Mouse (Mus musculus) neural tube, embryonic 13.5 days (tissue): Measurements from ENCODE around the gene Fam124a. TPM values are rescaled to one million over a fixed set of nuclear protein-coding genes. Genes with fewer than 3 reads are reported as not detected.

Experiments used
- ATAC-seq: fragments of 200-750 bp; cut with Nextera tagmentation; 2 replicates; pipeline ENCODE4 v1.8.0; 2017; ENCODE audit warnings: low read depth, mild to moderate bottlenecking, moderate TSS enrichment, moderate library complexity
- H3K27ac ChIP-seq: fragments of 300-500 bp; sonication (generic); replicated peaks from 2 replicates; pipeline ENCODE4 v1.5.1; 2015; ENCODE audit warnings: moderate library complexity, mild to moderate bottlenecking, inconsistent platforms
- H3K27me3 ChIP-seq: fragments of 300-500 bp; sonication (generic); 2 replicates; pipeline ENCODE4 v1.6.1; 2015; ENCODE audit warnings: mild to moderate bottlenecking, inconsistent platforms
- H3K36me3 ChIP-seq: fragments of 300-500 bp; sonication (generic); 2 replicates; pipeline ENCODE4 v1.6.1; 2015; ENCODE audit warnings: mild to moderate bottlenecking, inconsistent platforms
- H3K4me1 ChIP-seq: fragments of 300-500 bp; sonication (generic); replicated peaks from 2 replicates; pipeline ENCODE4 v1.6.1; 2015; ENCODE audit warnings: inconsistent platforms
- H3K4me2 ChIP-seq: fragments of 300-500 bp; sonication (generic); 2 replicates; pipeline ENCODE4 v1.6.1; 2015; ENCODE audit warnings: inconsistent platforms, mild to moderate bottlenecking, moderate library complexity
- H3K4me3 ChIP-seq: fragments of 300-500 bp; sonication (generic); 2 replicates; pipeline ENCODE4 v1.5.1; 2015; ENCODE audit warnings: mild to moderate bottlenecking, inconsistent platforms
- H3K9ac ChIP-seq: fragments of 300-500 bp; sonication (generic); 2 replicates; pipeline ENCODE4 v1.6.1; 2015; ENCODE audit warnings: moderate library complexity, mild to moderate bottlenecking, inconsistent platforms
- H3K9me3 ChIP-seq: fragments of 300-500 bp; sonication (generic); 2 replicates; pipeline ENCODE4 v1.6.1; 2016; ENCODE audit warnings: inconsistent platforms
- WGBS: fragments of 180-500 bp; shearing (Covaris S2); methylation state at CpG from one replicate; pipeline ENCODE4 v1.1.7; 2015; 5-methylcytosine and 5-hydroxymethylcytosine counted together
- polyA plus RNA-seq: library from polyadenylated mRNA; unstranded; fragments of >200 nt; fragmentation: Nextera tagmentation; extraction: Ambion mirVana; gene quantifications from 2 replicates; pipeline ENCODE4 v1.2.1, GENCODE M21; 2015

Gene Fam124a
- 31.3 and 35.1 TPM in 2 replicates for polyA plus RNA-seq

DNA sequence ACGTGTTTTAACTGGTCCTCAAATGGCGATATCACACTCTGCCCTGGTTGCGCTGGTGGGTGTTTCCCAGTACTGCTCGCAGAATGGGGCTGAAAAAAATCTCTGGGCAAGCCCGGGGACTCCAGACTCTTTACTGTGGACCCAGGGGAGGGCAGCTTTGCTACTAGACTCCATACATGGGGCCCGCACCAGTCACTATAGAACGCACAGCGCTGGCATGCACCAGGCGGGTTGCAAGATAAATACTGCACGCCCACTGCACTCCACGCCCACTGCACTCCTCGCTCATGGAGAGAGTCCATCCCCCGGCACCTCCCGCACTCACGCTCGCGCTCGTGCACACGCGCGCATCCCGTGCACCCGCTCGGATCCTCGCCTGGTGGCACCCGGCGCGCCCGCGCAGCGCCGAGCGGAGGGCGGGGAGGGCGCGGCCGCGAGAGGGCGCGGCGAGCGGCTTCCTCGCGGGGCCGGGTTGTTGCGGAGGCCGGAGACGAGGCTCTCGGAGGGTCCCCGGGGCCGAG lies at the start of gene Fam124a:
Gene Fam124a, plus strand, starts transcription at position 429 of the 521 bp plus-strand sequence.
- peak within 1 kb of the TSS; percentile 79 for H3K9ac ChIP-seq
- no peaks in the 10 kb centered on the region for H3K36me3 ChIP-seq
- peak; percentile 95 for ATAC-seq
- peak within 1 kb of the TSS; percentile 66 for H3K4me2 ChIP-seq
- H3K27me3 ChIP-seq: peaks cover 12% of the 10 kb centered on the region; the same call in 1 of the 2 replicates
- H3K4me3 ChIP-seq: peak within 1 kb of the TSS; percentile 61
- H3K27ac ChIP-seq: peak within 1 kb of the TSS; percentile 84
- under 1% methylated on average over 51 of the region's 51 CpGs for WGBS
- H3K4me1 ChIP-seq: peaks cover 45% of the 10 kb centered on the region
- H3K9me3 ChIP-seq: no peaks in the 10 kb centered on the region

DNA sequence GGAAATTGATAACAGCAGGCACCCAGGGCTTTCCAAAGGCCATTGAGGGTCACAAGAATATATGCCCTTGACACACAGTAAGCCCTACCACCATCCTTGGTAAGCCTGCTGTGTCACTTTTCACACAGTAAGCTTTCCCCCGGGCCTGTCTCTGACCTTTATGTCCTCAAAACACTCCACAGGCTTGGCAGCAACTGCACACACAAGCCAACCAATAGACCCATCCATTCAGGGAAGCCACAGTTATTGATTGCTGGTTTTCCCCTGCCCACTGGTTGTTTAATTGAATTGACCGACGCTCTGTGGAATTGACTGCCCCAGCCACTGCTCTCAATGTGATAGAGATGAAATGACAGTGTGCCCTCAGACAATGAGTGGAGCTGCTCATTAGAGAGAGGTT lies 49.3 kb upstream of the Fam124a start:
- no peak for ATAC-seq
- Histone ChIP-seq H3K4me1 (no peaks in the 10 kb centered on the region), H3K36me3 (no peaks in the 10 kb centered on the region), H3K9me3 (no peaks in the 10 kb centered on the region), H3K9ac (no peak overlapping the region), H3K4me3 (no peak overlapping the region), H3K27me3 (no peaks in the 10 kb centered on the region), H3K27ac (no peak overlapping the region), H3K4me2 (no peak overlapping the region)
- whole genome bisulfite sequencing: 69% methylated on average over 3 of the region's 3 CpGs

DNA sequence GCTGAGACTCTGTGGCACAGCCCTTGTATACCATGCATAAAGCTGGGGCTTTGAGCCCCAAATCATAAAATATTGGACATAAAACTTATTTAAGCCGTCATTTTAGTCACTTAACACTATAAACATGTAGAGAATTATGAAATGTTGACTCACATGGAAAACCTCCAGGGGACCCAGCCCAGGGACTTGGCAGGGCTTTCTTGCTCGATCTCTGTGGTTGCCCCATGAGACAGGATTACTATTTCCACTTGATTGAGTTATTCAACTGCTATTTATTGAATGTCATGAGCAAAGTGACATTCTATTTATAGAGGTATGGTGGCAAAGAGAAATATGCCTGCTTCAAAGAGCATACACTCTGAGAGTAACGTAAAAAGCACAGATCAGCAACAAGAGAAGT lies 46.2 kb upstream of the Fam124a start:
- WGBS: 71% methylated on average over 3 of the region's 3 CpGs

DNA sequence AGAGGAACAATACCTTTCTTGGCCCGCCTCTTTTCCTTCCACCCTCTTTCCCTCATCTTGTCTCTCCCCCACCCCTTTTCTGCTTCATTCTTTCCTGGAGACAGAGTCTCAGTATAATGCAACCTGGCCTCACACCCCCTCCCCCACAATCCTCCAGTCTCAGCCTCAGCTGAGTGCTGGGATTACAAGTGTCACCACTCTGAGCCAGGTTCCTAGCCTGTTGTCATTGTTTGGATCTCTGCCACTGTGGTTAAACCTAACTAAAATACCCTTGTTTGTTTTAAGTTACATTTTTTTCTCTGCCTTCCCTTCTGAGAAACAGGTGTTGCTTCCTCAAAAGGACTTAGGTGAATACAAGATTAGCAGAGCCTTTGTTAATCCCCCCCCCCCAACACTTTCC lies 42.7 kb upstream of the Fam124a start:
- Histone ChIP-seq H3K4me1 (no peaks in the 10 kb centered on the region), H3K4me3 (no peak overlapping the region), H3K27me3 (no peaks in the 10 kb centered on the region), H3K4me2 (no peak overlapping the region), H3K9me3 (no peaks in the 10 kb centered on the region), H3K9ac (no peak overlapping the region), H3K36me3 (no peaks in the 10 kb centered on the region), H3K27ac (no peak overlapping the region)
- ATAC-seq: no peak
- 73% methylated on average over 1 of the region's 1 CpGs for WGBS

More for the DNA sequence above, 46.2 kb upstream of the Fam124a start:
- no peak overlapping the region for H3K4me3 ChIP-seq
- no peak overlapping the region for H3K27ac ChIP-seq
- H3K36me3 ChIP-seq: no peaks in the 10 kb centered on the region
- H3K27me3 ChIP-seq: no peaks in the 10 kb centered on the region
- H3K4me2 ChIP-seq: no peak overlapping the region
- no peak for ATAC-seq
- no peak overlapping the region for H3K9ac ChIP-seq
- H3K4me1 ChIP-seq: no peaks in the 10 kb centered on the region
- H3K9me3 ChIP-seq: no peaks in the 10 kb centered on the region

DNA sequence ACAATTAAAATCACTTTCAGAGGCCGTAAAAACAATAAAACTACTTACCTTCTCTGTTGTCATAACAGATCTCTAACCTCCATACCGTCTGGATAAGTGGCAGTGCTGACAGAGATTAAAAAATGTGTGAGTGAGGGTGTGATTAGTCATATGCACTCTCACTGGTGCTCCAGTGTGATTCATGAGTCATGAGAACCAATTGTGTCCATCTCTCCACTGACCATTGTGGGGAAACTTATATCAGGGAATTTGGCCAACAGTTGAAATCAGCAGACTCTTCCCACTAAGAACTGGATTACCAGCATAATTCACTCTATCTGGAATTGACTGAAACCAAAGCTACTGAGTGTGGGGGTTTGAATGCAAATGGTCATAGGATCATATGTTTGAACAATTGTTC lies 24.6 kb upstream of the Fam124a start:
- no peaks in the 10 kb centered on the region for H3K36me3 ChIP-seq
- no peak overlapping the region for H3K9ac ChIP-seq
- no peaks in the 10 kb centered on the region for H3K27me3 ChIP-seq
- no peak overlapping the region for H3K27ac ChIP-seq
- WGBS: 76% methylated on average over 2 of the region's 2 CpGs
- ATAC-seq: no peak
- H3K4me1 ChIP-seq: peaks cover under 1% of the 10 kb centered on the region
- H3K4me2 ChIP-seq: no peak overlapping the region
- H3K9me3 ChIP-seq: no peaks in the 10 kb centered on the region
- H3K4me3 ChIP-seq: no peak overlapping the region

DNA sequence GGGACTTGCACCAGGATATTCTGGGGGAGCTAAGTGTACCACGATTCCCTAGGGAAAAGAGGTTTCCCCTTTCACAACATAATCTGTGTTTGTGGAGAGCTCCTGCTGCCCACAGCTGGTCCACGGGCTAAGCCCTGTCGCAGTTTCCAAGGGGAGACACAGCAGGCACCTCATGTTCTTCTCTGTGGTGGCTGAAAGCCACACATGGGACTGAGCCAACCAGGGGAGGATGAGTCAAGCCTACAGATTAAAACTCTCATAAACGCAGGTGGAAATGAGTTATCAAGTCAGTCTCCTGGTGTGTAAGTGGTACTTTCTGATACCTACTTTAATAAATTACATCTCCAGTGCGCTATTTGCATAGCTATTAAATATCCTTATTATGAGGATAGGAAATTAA lies 19.4 kb upstream of the Fam124a start:
- 0 out of 2 replicates have a peak overlapping the region, but pooled peaks have one; percentile 28 for H3K27ac ChIP-seq
- no peaks in the 10 kb centered on the region for H3K36me3 ChIP-seq
- 59% methylated on average over 5 of the region's 5 CpGs for WGBS
- peak; percentile 3; the same call in 1 of the 2 replicates for ATAC-seq
- no peaks in the 10 kb centered on the region for H3K27me3 ChIP-seq
- H3K9me3 ChIP-seq: no peaks in the 10 kb centered on the region
- no peak overlapping the region for H3K9ac ChIP-seq
- no peak overlapping the region for H3K4me3 ChIP-seq
- no peak overlapping the region for H3K4me2 ChIP-seq
- H3K4me1 ChIP-seq: peaks cover 5% of the 10 kb centered on the region

DNA sequence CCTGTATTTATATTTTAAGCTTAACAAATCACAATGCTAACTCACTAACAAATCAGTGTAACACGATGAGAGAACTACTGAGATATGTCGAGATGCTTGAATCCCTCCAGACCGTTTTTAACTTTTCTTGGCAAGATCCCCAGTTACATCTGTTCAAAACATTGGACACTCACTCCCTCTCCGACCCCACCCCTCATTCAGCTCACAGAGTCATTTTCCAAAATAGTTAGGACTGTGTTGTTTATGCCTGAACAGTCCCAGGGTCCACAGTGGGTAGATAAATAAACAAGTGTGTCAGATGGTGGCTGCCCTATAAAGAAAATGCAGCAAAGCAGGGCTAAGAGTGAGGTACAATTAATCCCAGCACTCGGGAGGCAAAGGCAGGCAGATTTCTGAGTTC lies 18.5 kb upstream of the Fam124a start:
- WGBS: 74% methylated on average over 5 of the region's 5 CpGs

DNA sequence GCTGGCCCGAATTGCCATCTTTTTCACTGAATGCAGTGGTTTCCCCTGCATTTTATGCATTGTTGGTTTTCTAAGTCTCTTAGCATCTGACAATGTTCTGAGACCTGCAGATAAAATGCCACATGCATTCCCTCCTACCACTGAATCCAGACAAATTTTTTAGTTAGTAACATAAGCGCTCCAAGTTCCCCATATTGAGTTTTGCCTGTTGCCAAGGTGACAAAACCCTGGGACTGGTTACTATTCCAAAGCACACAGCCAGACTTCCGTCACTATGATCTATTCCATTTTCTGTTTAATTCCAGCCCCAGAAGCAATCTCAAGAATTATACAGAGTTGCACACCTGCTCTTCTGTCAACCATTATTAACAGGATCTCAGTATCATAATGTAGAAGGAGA lies 15.7 kb upstream of the Fam124a start:
- Histone ChIP-seq H3K9me3 (no peaks in the 10 kb centered on the region), H3K27me3 (no peaks in the 10 kb centered on the region), H3K4me1 (peaks cover 5% of the 10 kb centered on the region), H3K36me3 (no peaks in the 10 kb centered on the region), H3K27ac (no peak overlapping the region), H3K9ac (no peak overlapping the region), H3K4me3 (no peak overlapping the region), H3K4me2 (no peak overlapping the region)
- ATAC-seq: no peak
- 84% methylated on average over 3 of the region's 3 CpGs for WGBS

More for the DNA sequence above, 18.5 kb upstream of the Fam124a start:
- no peaks in the 10 kb centered on the region for H3K9me3 ChIP-seq
- H3K4me1 ChIP-seq: peaks cover 5% of the 10 kb centered on the region
- no peaks in the 10 kb centered on the region for H3K27me3 ChIP-seq
- H3K4me2 ChIP-seq: no peak overlapping the region
- H3K4me3 ChIP-seq: no peak overlapping the region
- H3K9ac ChIP-seq: no peak overlapping the region
- no peaks in the 10 kb centered on the region for H3K36me3 ChIP-seq
- H3K27ac ChIP-seq: no peak overlapping the region
- ATAC-seq: no peak

DNA sequence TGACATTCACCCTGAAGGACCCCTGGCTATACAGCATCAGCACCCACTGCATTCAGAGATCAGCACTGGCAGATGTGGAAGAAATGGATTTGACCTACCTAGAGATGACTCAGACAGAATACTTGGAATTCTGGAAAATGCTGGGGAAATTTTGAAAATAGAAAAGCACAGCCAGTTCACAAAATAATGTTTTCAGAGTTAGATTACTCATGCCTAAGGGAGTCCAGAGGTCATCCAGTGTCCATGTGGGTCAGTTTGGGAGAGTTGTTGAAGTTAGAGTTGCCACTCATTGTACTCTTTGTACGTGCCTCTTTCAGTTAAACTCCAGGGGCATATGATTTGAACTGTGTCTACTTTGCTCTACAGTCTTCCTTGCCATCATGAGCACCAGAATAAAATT lies 13.8 kb upstream of the Fam124a start:
- H3K4me1 ChIP-seq: peaks cover 3% of the 10 kb centered on the region; the same call in 1 of the 2 replicates
- H3K4me3 ChIP-seq: no peak overlapping the region
- no peaks in the 10 kb centered on the region for H3K9me3 ChIP-seq
- WGBS: 74% methylated on average over 1 of the region's 1 CpGs
- H3K9ac ChIP-seq: no peak overlapping the region
- no peak for ATAC-seq
- H3K27me3 ChIP-seq: no peaks in the 10 kb centered on the region
- H3K4me2 ChIP-seq: no peak overlapping the region
- no peak overlapping the region for H3K27ac ChIP-seq
- no peaks in the 10 kb centered on the region for H3K36me3 ChIP-seq

DNA sequence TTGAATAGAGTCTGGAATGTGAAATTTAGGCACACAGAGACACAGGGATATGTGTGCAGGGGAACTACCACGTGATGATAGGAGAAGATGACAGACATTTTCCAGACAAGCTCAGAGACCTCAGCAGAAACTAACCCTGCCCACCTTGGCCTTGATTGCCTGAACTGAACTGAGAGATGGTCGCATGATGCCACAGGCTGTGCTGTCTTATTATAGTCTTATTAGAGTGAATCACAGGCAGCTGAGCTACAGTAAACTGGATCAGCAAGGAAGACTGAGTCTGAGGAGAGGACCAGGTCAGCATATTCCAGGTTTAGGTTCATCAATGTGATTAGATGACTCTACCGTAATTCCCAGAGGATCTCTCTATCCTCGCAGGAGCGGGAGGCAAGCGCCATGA lies 9.2 kb upstream of the Fam124a start:
- Histone ChIP-seq H3K4me2 (no peak overlapping the region), H3K36me3 (no peaks in the 10 kb centered on the region), H3K9me3 (no peaks in the 10 kb centered on the region), H3K27me3 (no peaks in the 10 kb centered on the region), H3K4me1 (peaks cover 4% of the 10 kb centered on the region; the same call in 1 of the 2 replicates), H3K4me3 (no peak overlapping the region), H3K27ac (no peak overlapping the region), H3K9ac (no peak overlapping the region)
- no peak for ATAC-seq
- WGBS: 82% methylated on average over 6 of the region's 6 CpGs

DNA sequence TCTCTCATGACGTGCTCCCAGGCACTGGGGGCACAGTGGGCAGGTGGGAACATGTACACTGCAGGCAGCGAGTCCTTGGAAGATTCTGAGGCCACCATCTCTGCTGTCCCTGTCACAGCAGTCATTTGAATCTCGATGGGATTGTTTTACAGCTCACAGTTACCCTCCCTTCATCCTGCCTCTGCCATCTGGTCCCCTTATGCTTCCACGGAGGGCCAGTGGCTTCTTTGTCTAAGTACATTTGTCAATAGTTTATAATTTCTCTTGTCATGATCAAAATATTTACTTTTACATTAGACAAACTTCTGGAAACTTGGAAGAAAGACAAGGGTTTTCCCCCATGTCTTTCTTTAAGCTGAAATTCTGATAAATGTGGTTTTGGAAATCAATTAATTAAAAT lies 8.8 kb upstream of the Fam124a start:
- no peak for ATAC-seq
- no peak overlapping the region for H3K27ac ChIP-seq
- no peak overlapping the region for H3K4me2 ChIP-seq
- WGBS: 41% methylated on average over 4 of the region's 4 CpGs
- peaks cover 4% of the 10 kb centered on the region; the same call in 1 of the 2 replicates for H3K4me1 ChIP-seq
- H3K9ac ChIP-seq: no peak overlapping the region
- H3K27me3 ChIP-seq: no peaks in the 10 kb centered on the region
- H3K9me3 ChIP-seq: no peaks in the 10 kb centered on the region
- no peaks in the 10 kb centered on the region for H3K36me3 ChIP-seq
- no peak overlapping the region for H3K4me3 ChIP-seq

DNA sequence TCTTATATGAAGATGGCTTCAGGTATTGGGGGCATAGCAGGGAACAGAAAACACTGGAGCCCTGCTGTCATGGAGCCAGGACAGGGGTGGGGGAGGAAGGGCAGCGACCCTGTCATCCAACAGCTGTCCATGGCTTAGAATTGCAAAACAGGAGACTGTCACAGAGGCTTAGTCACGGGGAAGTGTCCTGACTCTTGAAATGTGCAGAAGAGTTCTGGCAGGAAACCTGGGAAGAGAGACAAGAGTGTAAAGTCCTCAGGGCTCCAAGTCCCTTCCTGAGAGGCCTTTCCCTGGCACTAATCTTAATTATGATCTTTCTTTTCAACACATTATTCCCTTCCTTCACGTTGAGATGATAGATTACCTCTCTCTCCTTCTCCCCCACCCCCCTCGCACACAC lies 5.4 kb upstream of the Fam124a start:
- Histone ChIP-seq H3K9me3 (no peaks in the 10 kb centered on the region), H3K4me1 (peaks cover 8% of the 10 kb centered on the region; the same call in 1 of the 2 replicates), H3K27ac (no peak overlapping the region), H3K36me3 (no peaks in the 10 kb centered on the region), H3K4me3 (no peak overlapping the region), H3K9ac (no peak overlapping the region), H3K4me2 (no peak overlapping the region), H3K27me3 (peaks cover 12% of the 10 kb centered on the region; the same call in 1 of the 2 replicates)
- no peak for ATAC-seq
- WGBS: 36% methylated on average over 4 of the region's 4 CpGs

DNA sequence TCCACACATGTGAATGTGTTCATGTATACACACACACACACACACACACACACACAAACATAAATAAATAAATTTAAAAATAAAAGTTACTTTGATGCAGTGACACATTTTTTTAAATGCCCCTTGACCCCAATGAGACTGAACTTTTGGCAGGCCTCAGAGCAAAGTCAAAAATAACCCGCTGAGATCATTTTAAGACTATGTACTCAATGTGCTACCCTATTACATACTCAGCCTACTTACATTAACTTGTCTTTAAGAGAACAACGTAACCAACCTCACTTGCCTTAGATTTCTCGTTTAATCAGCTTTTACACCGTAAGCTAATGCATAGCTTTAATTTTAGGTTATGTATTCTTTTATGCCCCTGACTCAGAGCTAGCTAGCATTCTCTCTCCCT lies 2.8 kb upstream of the Fam124a start:
- H3K4me3 ChIP-seq: no peak overlapping the region
- H3K36me3 ChIP-seq: no peaks in the 10 kb centered on the region
- H3K27me3 ChIP-seq: peaks cover 12% of the 10 kb centered on the region; the same call in 1 of the 2 replicates
- H3K4me2 ChIP-seq: no peak overlapping the region
- peaks cover 25% of the 10 kb centered on the region for H3K4me1 ChIP-seq
- no peak for ATAC-seq
- no peaks in the 10 kb centered on the region for H3K9me3 ChIP-seq
- no peak overlapping the region for H3K27ac ChIP-seq
- 87% methylated on average over 4 of the region's 4 CpGs for WGBS
- H3K9ac ChIP-seq: no peak overlapping the region
